In genomic region chr3:133515204-133515969, GRCm38 (mm10) we compare ENCODE assay signal across 22 mouse cellular contexts. TPM values are rescaled to one million over a fixed set of nuclear protein-coding genes. Genes with fewer than 3 reads are reported as not detected.
A peak's percentile ranks its signal among the peaks of the same experiment; 100 is the strongest.
DNase-seq lines count a peak whose midpoint lies in the region; ATAC-seq lines count a peak whose summit lies in the region.
"Had no signal": no experiment of that assay in that cellular context is flagged by ENCODE, and none has a peak within 500 bp of the region (broad histone marks: within the 10 kb centered on the region; RNA-seq: fewer than 3 reads in every experiment).

No protein-coding gene starts in this region.

- DNase-seq in heart, postnatal 36 days = no peak
- DNase-seq in CD4-positive, CD25-positive, alpha-beta regulatory T cell, adult 2 months (ENCODE audit: low read depth, low spot score) = peak; percentile 40
- peak; percentile 87 for DNase-seq in ES-CJ7 (ENCODE audit: low read depth, low spot score)
- DNase-seq in induced T-regulatory cell, adult 2 months (ENCODE audit: low read depth) = peak; percentile 65
- no peak for DNase-seq in Muller cell, postnatal 12 days (ENCODE audit: inconsistent ontology term)
- DNase-seq in urinary bladder, postnatal 36 days (ENCODE audit: low spot score in 2 of 2) = no peak
- DNase-seq: embryo, embryonic 11 days; layer of hippocampus, postnatal 36 days; liver, embryonic 13.5 days; right cerebral cortex, postnatal 25 days; spleen, adult 18-20 months; thymus, adult 18-20 months; thymus, postnatal 25 days had no signal

- no peak overlapping the region for H3K4me3 ChIP-seq in heart, embryonic 15.5 days
- no peak overlapping the region for H3K4me3 ChIP-seq in neural tube, embryonic 15.5 days (replicated peaks)
- H3K4me3 ChIP-seq: embryonic facial prominence, embryonic 12.5 days; heart, adult 2 months; hindbrain, embryonic 12.5 days; limb, embryonic 10.5 days; limb, embryonic 15.5 days; liver, embryonic 13.5 days; megakaryocyte, embryonic 14.5 days; midbrain, embryonic 13.5 days had no signal

- H3K4me1 ChIP-seq in heart, embryonic 15.5 days (replicated peaks) = peaks cover 17% of the 10 kb centered on the region
- H3K4me1 ChIP-seq in neural tube, embryonic 15.5 days = peaks cover 9% of the 10 kb centered on the region; the same call in 1 of the 2 replicates
- H3K4me1 ChIP-seq: embryonic facial prominence, embryonic 12.5 days; hindbrain, embryonic 12.5 days; limb, embryonic 10.5 days; liver, embryonic 13.5 days; midbrain, embryonic 13.5 days had no signal

- no peaks in the 10 kb centered on the region for H3K27me3 ChIP-seq in heart, embryonic 15.5 days
- H3K27me3 ChIP-seq in neural tube, embryonic 15.5 days (replicated peaks) = no peaks in the 10 kb centered on the region
- H3K27me3 ChIP-seq: embryonic facial prominence, embryonic 12.5 days; hindbrain, embryonic 12.5 days; limb, embryonic 15.5 days; liver, embryonic 13.5 days; megakaryocyte, embryonic 14.5 days; midbrain, embryonic 13.5 days had no signal

- no peak overlapping the region for H3K4me2 ChIP-seq in heart, embryonic 15.5 days
- no peak overlapping the region for H3K4me2 ChIP-seq in neural tube, embryonic 15.5 days
- H3K4me2 ChIP-seq: embryonic facial prominence, embryonic 12.5 days; hindbrain, embryonic 12.5 days; limb, embryonic 15.5 days; liver, embryonic 13.5 days; midbrain, embryonic 13.5 days had no signal

- ATAC-seq in heart, embryonic 15.5 days (replicated peaks; ENCODE audit: insufficient number of reproducible peaks, insufficient read depth, low FRiP score, low read depth) = no peak
- no peak for ATAC-seq in neural tube, embryonic 15.5 days (ENCODE audit: low FRiP score)
- ATAC-seq: midbrain, embryonic 13.5 days had no signal

- H3K36me3 ChIP-seq in heart, embryonic 15.5 days = peaks cover 3% of the 10 kb centered on the region; the same call in 1 of the 2 replicates
- peaks cover 9% of the 10 kb centered on the region; the same call in 1 of the 2 replicates for H3K36me3 ChIP-seq in neural tube, embryonic 15.5 days

- peak overlapping the region; percentile 37; the same call in 1 of the 2 replicates for H3K27ac ChIP-seq in heart, embryonic 15.5 days
- no peak overlapping the region for H3K27ac ChIP-seq in neural tube, embryonic 15.5 days (replicated peaks)
- H3K27ac ChIP-seq: embryonic facial prominence, embryonic 12.5 days; heart, adult 2 months; hindbrain, embryonic 12.5 days; limb, embryonic 10.5 days; limb, embryonic 15.5 days; liver, embryonic 13.5 days; midbrain, embryonic 13.5 days had no signal

- WGBS in heart, embryonic 15.5 days = 95% methylated on average over 8 of the region's 8 CpGs
- WGBS in neural tube, embryonic 15.5 days = 93% methylated on average over 8 of the region's 8 CpGs

- no peak overlapping the region for H3K9ac ChIP-seq in heart, embryonic 15.5 days
- no peak overlapping the region for H3K9ac ChIP-seq in neural tube, embryonic 15.5 days (replicated peaks)
- H3K9ac ChIP-seq: embryonic facial prominence, embryonic 12.5 days; hindbrain, embryonic 12.5 days; limb, embryonic 15.5 days; liver, embryonic 13.5 days; midbrain, embryonic 13.5 days had no signal

- intact Hi-C loops in heart, postnatal 36 days (cut with DNase I) = loop anchor here (10.0 kb wide), 2 partner anchors 201 to 831 kb away; partner anchors contain the start of genes Aimp1, Ppa2 and Tbck

- H3K9me3 ChIP-seq in heart, embryonic 15.5 days (replicated peaks) = no peaks in the 10 kb centered on the region
- no peaks in the 10 kb centered on the region for H3K9me3 ChIP-seq in neural tube, embryonic 15.5 days (replicated peaks)
- H3K9me3 ChIP-seq: embryonic facial prominence, embryonic 12.5 days; hindbrain, embryonic 12.5 days; limb, embryonic 10.5 days; limb, embryonic 15.5 days; liver, embryonic 13.5 days; megakaryocyte, embryonic 14.5 days; midbrain, embryonic 13.5 days had no signal

RNA-seq across cellular contexts. Expression of gene Tet2, which starts 29.6 kb away (rescaled TPM):
- polyA plus RNA-seq in heart, embryonic 15.5 days (2015; fragmentation: Nextera tagmentation; extraction: Ambion mirVana) = 11.9 and 13.6 TPM in 2 replicates
- total RNA-seq in heart, postnatal 36 days (2021) = 10 to 100 TPM; 17.0 to 22.7 TPM
- polyA plus RNA-seq in neural tube, embryonic 15.5 days (2015; fragmentation: Nextera tagmentation; extraction: Ambion mirVana) = 15.2 and 15.7 TPM in 2 replicates

Comparison
In these comparisons a context has a peak if more than half of its experiments do, and no peak if none do; other contexts are left out.
1. DNase-seq: peak in CD4-positive, CD25-positive, alpha-beta regulatory T cell, adult 2 months (single experiment), ES-CJ7 (single experiment) and induced T-regulatory cell, adult 2 months (single experiment); none in heart, postnatal 36 days (0 of 2), Muller cell, postnatal 12 days (single experiment) and urinary bladder, postnatal 36 days (0 of 2).